Mouse (Mus musculus) ES-Bruce4 (cell line): Measurements from ENCODE around the gene Pank1.

Experiments
- CTCF ChIP-seq: IDR thresholded peaks from one replicate; pipeline ENCODE4 v1.8.1; 2011; ENCODE audit warnings: low read depth, low read length
- EP300 ChIP-seq: IDR thresholded peaks from 2 replicates; pipeline ENCODE4 v1.6.1; 2011; ENCODE audit warnings: low read depth, low read length; ENCODE audit not compliant: insufficient read depth

- TF ChIP-seq EP300 (no peak), CTCF (no peak)
Measured at GRCm38 (mm10) chr19:34796396-34796795, 82.9 kb downstream of the Pank1 start.
